9 mouse cellular contexts compared by ENCODE assay signal in the genomic region with DNA sequence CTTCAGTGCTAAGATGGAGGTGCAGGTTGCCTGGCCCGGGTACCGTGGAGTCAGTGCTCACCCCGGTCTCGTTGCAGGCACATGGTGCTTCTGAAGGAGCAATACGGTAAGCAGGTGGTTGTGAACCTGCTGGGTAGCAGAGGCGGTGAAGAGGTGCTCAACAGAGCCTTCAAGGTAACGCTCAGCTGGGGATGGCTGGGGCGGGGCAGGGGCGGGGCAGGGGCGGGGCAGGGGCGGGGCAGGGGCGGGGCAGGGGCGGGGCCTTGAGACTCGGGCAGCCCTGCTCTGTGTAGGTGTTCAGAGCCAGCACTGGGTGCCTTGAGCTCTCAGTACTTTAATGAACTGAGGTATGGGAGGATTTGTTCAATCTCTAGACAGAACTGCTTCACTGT.
DNase-seq lines count a peak whose midpoint lies in the region; ATAC-seq and TF ChIP-seq lines count a peak whose summit lies in the region.
"Had no signal": no experiment of that assay in that cellular context is flagged by ENCODE, and none has a peak within 500 bp of the region (broad histone marks: within the 10 kb centered on the region; RNA-seq: fewer than 3 reads in every experiment).

No protein-coding gene starts in this region.

- TF ChIP-seq EP300 in liver, embryonic 14.5 days (IDR thresholded peaks at IDR 0.05; ENCODE audit: low read depth) = no peak

- H3K4me3 ChIP-seq in forebrain, embryonic 14.5 days (ENCODE audit: low read depth, low read length) = no peak overlapping the region
- no peak overlapping the region for H3K4me3 ChIP-seq in liver, embryonic 14.5 days (ENCODE audit: insufficient read depth in 1 of 2, low read depth in 2 of 2, low read length in 2 of 2)
- H3K4me3 ChIP-seq: erythroblast, embryonic 14.5 days had no signal

- peaks cover 10% of the 10 kb centered on the region; the same call in 1 of the 2 replicates for H3K4me1 ChIP-seq in forebrain, embryonic 14.5 days (ENCODE audit: control insufficient read depth, insufficient read depth, low read length)
- H3K4me1 ChIP-seq in liver, embryonic 14.5 days (replicated peaks; ENCODE audit: control insufficient read depth in 2 of 2, insufficient read depth in 2 of 2, low read length in 1 of 2) = peaks cover 3 to 18% of the 10 kb centered on the region in 2 experiments; a peak in 3 of 4 replicates

- no peak overlapping the region for H3K27ac ChIP-seq in forebrain, embryonic 14.5 days (ENCODE audit: low read depth, low read length)
- H3K27ac ChIP-seq in liver, embryonic 14.5 days = no peak overlapping the region

- 10% methylated on average over 13 of the region's 14 CpGs for WGBS in forebrain, embryonic 14.5 days
- 14% methylated on average over 11 of the region's 14 CpGs for WGBS in liver, embryonic 14.5 days (ENCODE audit: insufficient replicate concordance)

- no peak overlapping the region for H3K9ac ChIP-seq in forebrain, embryonic 14.5 days (ENCODE audit: low read length)
- H3K9ac ChIP-seq in liver, embryonic 14.5 days (replicated peaks) = no peak overlapping the region

- DNase-seq in frontal cortex, postnatal 14 days (ENCODE audit: low spot score in 2 of 2) = no peak
- peak; percentile 26 for DNase-seq in A20 (ENCODE audit: low read depth, low spot score)
- no peak for DNase-seq in forebrain, embryonic 14.5 days (ENCODE audit: low spot score)
- no peak for DNase-seq in liver, embryonic 14.5 days (ENCODE audit: low read depth in 3 of 3, low spot score in 3 of 3)
- DNase-seq in ovary, postnatal 36 days (ENCODE audit: low spot score) = no peak
- no peak for DNase-seq in right cerebral cortex, adult 2 months (ENCODE audit: low spot score in 2 of 2)
- no peak for DNase-seq in right cerebral cortex, postnatal 10 days (ENCODE audit: low spot score in 2 of 2)

- H3K27me3 ChIP-seq in forebrain, embryonic 14.5 days (replicated peaks; ENCODE audit: control insufficient read depth, insufficient read depth, low read length) = no peaks in the 10 kb centered on the region
- no peaks in the 10 kb centered on the region for H3K27me3 ChIP-seq in liver, embryonic 14.5 days (ENCODE audit: control insufficient read depth, insufficient read depth, low read length)

- peak; percentile 22 for ATAC-seq in frontal cortex, adult (ENCODE audit: low TSS enrichment)
- ATAC-seq in forebrain, embryonic 14.5 days = peak; percentile 60; the same call in 1 of the 2 replicates
- peak; percentile 75 for ATAC-seq in liver, embryonic 14.5 days (ENCODE audit: insufficient read depth)

- no peaks in the 10 kb centered on the region for H3K36me3 ChIP-seq in forebrain, embryonic 14.5 days (ENCODE audit: control insufficient read depth, insufficient read depth, low read length)
- no peaks in the 10 kb centered on the region for H3K36me3 ChIP-seq in liver, embryonic 14.5 days (replicated peaks; ENCODE audit: control insufficient read depth, insufficient read depth, low read depth)

- peak overlapping the region; percentile 5; the same call in 1 of the 2 replicates for H3K4me2 ChIP-seq in forebrain, embryonic 14.5 days (ENCODE audit: low read length)
- no peak overlapping the region; the same call in 1 of the 2 replicates for H3K4me2 ChIP-seq in liver, embryonic 14.5 days (ENCODE audit: low read depth)

- no peak for TF ChIP-seq CTCF in liver, embryonic 14.5 days (IDR thresholded peaks at IDR 0.05; ENCODE audit: low read depth)

- H3K9me3 ChIP-seq in forebrain, embryonic 14.5 days (replicated peaks; ENCODE audit: control insufficient read depth, low read length) = no peaks in the 10 kb centered on the region
- H3K9me3 ChIP-seq in liver, embryonic 14.5 days (ENCODE audit: control insufficient read depth, low read length) = no peaks in the 10 kb centered on the region

Comparison
In these comparisons a context has a peak if more than half of its experiments do, and no peak if none do; other contexts are left out.
1. ATAC-seq: peak in every context shown above with its lines; median percentile 75 in liver, embryonic 14.5 days; 60 in forebrain, embryonic 14.5 days; 22 in frontal cortex, adult.